Mouse (Mus musculus) CH12.LX (cell line): ENCODE results near the gene Itsn1. TPM values are rescaled to one million over a fixed set of nuclear protein-coding genes. Genes with fewer than 3 reads are reported as not detected.

ENCODE experiments used
- DNase-seq: peaks from one replicate; pipeline ENCODE4 v3.0.0-alpha.2; 2013; ENCODE audit errors: extremely low read depth
- H3K27ac ChIP-seq: 2 replicates; pipeline ENCODE4 v1.5.1; 2012; ENCODE audit warnings: low read depth, mild to moderate bottlenecking, control low read depth, moderate library complexity; ENCODE audit not compliant: insufficient read depth
- H3K27me3 ChIP-seq: replicated peaks from 2 replicates; pipeline ENCODE3; 2012; ENCODE audit warnings: inconsistent platforms
- H3K36me3 ChIP-seq, 2 experiments: replicated peaks in 1 of 2; 2 replicates each; pipeline versions ENCODE3 to v1.6.1; 2012; ENCODE audit warnings: inconsistent platforms in 1 of 2, low read length in 1 of 2, mild to moderate bottlenecking in 1 of 2, mixed read lengths in 1 of 2, moderate library complexity in 1 of 2; ENCODE audit not compliant: control insufficient read depth in 1 of 2, insufficient read depth in 1 of 2
- H3K4me1 ChIP-seq, 2 experiments: 2 replicates each; pipeline ENCODE4 v1.6.1; 2012; ENCODE audit warnings: inconsistent platforms in 1 of 2, moderate library complexity in 1 of 2; ENCODE audit not compliant: insufficient read depth in 2 of 2, control insufficient read depth in 1 of 2
- H3K4me2 ChIP-seq: 2 replicates; pipeline ENCODE4 v1.6.1; 2012; ENCODE audit warnings: low read depth, mild to moderate bottlenecking, control low read depth; ENCODE audit not compliant: poor library complexity, insufficient read depth, severe bottlenecking
- H3K4me3 ChIP-seq, 3 experiments: fragments of 150-350 bp in 1 of 3; sonication (generic) in 1 of 3; replicated peaks in 1 of 3; 2 replicates each; pipeline versions ENCODE3 to v1.5.1; 2011 to 2012; ENCODE audit warnings: low read depth in 2 of 3, low read length in 2 of 3, mild to moderate bottlenecking in 2 of 3, moderate library complexity in 2 of 3, control low read depth in 1 of 3, improper control_type of control experiment in 1 of 3, inconsistent platforms in 1 of 3, mixed read lengths in 1 of 3; ENCODE audit not compliant: poor library complexity in 1 of 3
- H3K79me2 ChIP-seq: replicated peaks from 2 replicates; pipeline ENCODE4 v1.6.1; 2012; ENCODE audit warnings: mild to moderate bottlenecking, moderate library complexity; ENCODE audit not compliant: control insufficient read depth, poor library complexity, insufficient read depth, severe bottlenecking; ENCODE audit errors: extremely low read depth
- H3K9ac ChIP-seq: 2 replicates; pipeline ENCODE4 v1.6.1; 2012; ENCODE audit warnings: low read depth, mild to moderate bottlenecking, control low read depth, moderate library complexity; ENCODE audit not compliant: insufficient read depth
- H3K9me3 ChIP-seq: replicated peaks from 2 replicates; pipeline ENCODE3; 2012; ENCODE audit warnings: low read length, inconsistent platforms, mixed read lengths
- BHLHE40 ChIP-seq: IDR thresholded peaks from 2 replicates; pipeline ENCODE4 v1.6.1; 2011; ENCODE audit warnings: mild to moderate bottlenecking, low read depth, low read length, improper control_type of control experiment
- CTCF ChIP-seq, 2 experiments: IDR thresholded peaks in 1 of 2; conservative IDR thresholded peaks in 1 of 2; 2 replicates each; pipeline ENCODE4 v1.5.1; 2011 to 2012; ENCODE audit warnings: low read depth in 2 of 2, low read length in 2 of 2, improper control_type of control experiment in 1 of 2, inconsistent platforms in 1 of 2, mild to moderate bottlenecking in 1 of 2, moderate library complexity in 1 of 2
- ELF1 ChIP-seq: IDR thresholded peaks from 2 replicates; pipeline ENCODE4 v1.6.1; 2014; ENCODE audit warnings: low read depth, mild to moderate bottlenecking, inconsistent platforms, low read length, improper control_type of control experiment
- EP300 ChIP-seq: IDR thresholded peaks from 2 replicates; pipeline ENCODE4 v1.6.1; 2011; ENCODE audit warnings: low read length, improper control_type of control experiment
- ETS1 ChIP-seq: conservative IDR thresholded peaks from 2 replicates; pipeline ENCODE4 v1.6.1; 2012; ENCODE audit warnings: low read depth, mild to moderate bottlenecking, inconsistent platforms, low read length, improper control_type of control experiment, moderate library complexity
- GABPA ChIP-seq: IDR thresholded peaks from 2 replicates; pipeline ENCODE4 v1.6.1; 2012; ENCODE audit warnings: low read depth, low read length, improper control_type of control experiment, inconsistent platforms; ENCODE audit not compliant: insufficient replicate concordance
- IRF4 ChIP-seq: IDR thresholded peaks from 2 replicates; pipeline ENCODE4 v1.6.1; 2014; ENCODE audit warnings: low read depth, mild to moderate bottlenecking, inconsistent platforms, low read length, improper control_type of control experiment
- JUN ChIP-seq: IDR thresholded peaks from 2 replicates; pipeline ENCODE4 v1.6.1; 2011; ENCODE audit warnings: low read depth, mild to moderate bottlenecking, low read length, improper control_type of control experiment, moderate library complexity; ENCODE audit not compliant: insufficient read depth
- JUND ChIP-seq: conservative IDR thresholded peaks from 2 replicates; pipeline ENCODE4 v1.6.1; 2011; ENCODE audit warnings: low read depth, low read length, improper control_type of control experiment
- MAFK ChIP-seq: IDR thresholded peaks from 2 replicates; pipeline ENCODE4 v1.6.1; 2011; ENCODE audit warnings: low read length, improper control_type of control experiment; ENCODE audit not compliant: insufficient replicate concordance
- MAX ChIP-seq: IDR thresholded peaks from 2 replicates; pipeline ENCODE4 v1.6.1; 2011; ENCODE audit warnings: low read length, improper control_type of control experiment
- MAZ ChIP-seq: IDR thresholded peaks from 2 replicates; pipeline ENCODE4 v1.6.1; 2012; ENCODE audit warnings: low read depth, mild to moderate bottlenecking, inconsistent platforms, low read length, improper control_type of control experiment, moderate library complexity
- MEF2A ChIP-seq: IDR thresholded peaks from 2 replicates; pipeline ENCODE4 v1.6.1; 2014; ENCODE audit warnings: low read depth, mild to moderate bottlenecking, inconsistent platforms, low read length, improper control_type of control experiment, borderline replicate concordance
- MXI1 ChIP-seq: IDR thresholded peaks from 2 replicates; pipeline ENCODE4 v1.6.1; 2011; ENCODE audit warnings: mild to moderate bottlenecking, low read depth, low read length, improper control_type of control experiment
- MYC ChIP-seq: IDR thresholded peaks from 2 replicates; pipeline ENCODE4 v1.6.1; 2011; ENCODE audit warnings: low read depth, mild to moderate bottlenecking, improper control_type of control experiment, low read length
- PAX5 ChIP-seq: IDR thresholded peaks from 2 replicates; pipeline ENCODE4 v1.6.1; 2012; ENCODE audit warnings: low read length, inconsistent platforms, mixed read lengths
- POLR2AphosphoS2 ChIP-seq: IDR thresholded peaks from 2 replicates; pipeline ENCODE4 v1.6.1; 2011; ENCODE audit warnings: low read depth, low read length, improper control_type of control experiment
- RCOR1 ChIP-seq: conservative IDR thresholded peaks from 2 replicates; pipeline ENCODE4 v1.6.1; 2012; ENCODE audit warnings: low read depth, mild to moderate bottlenecking, inconsistent platforms, low read length, improper control_type of control experiment
- SIN3A ChIP-seq: IDR thresholded peaks from 2 replicates; pipeline ENCODE4 v1.6.1; 2012; ENCODE audit warnings: low read length, improper control_type of control experiment, inconsistent platforms
- TCF12 ChIP-seq: IDR thresholded peaks from 2 replicates; pipeline ENCODE4 v1.6.1; 2014; ENCODE audit warnings: low read depth, mild to moderate bottlenecking, inconsistent platforms, low read length, improper control_type of control experiment
- UBTF ChIP-seq: IDR thresholded peaks from 2 replicates; pipeline ENCODE4 v1.6.1; 2012; ENCODE audit warnings: low read depth, mild to moderate bottlenecking, inconsistent platforms, low read length, improper control_type of control experiment, moderate library complexity
- USF2 ChIP-seq: conservative IDR thresholded peaks from 2 replicates; pipeline ENCODE4 v1.6.1; 2011; ENCODE audit warnings: low read depth, low read length, improper control_type of control experiment
- ZC3H11A ChIP-seq: IDR thresholded peaks from 2 replicates; pipeline ENCODE4 v1.6.1; 2012; ENCODE audit warnings: low read depth, mild to moderate bottlenecking, inconsistent platforms, low read length, improper control_type of control experiment
- ZKSCAN1 ChIP-seq: IDR thresholded peaks from 2 replicates; pipeline ENCODE4 v1.6.1; 2012; ENCODE audit warnings: low read depth, inconsistent platforms, low read length, improper control_type of control experiment, borderline replicate concordance
- ZMIZ1 ChIP-seq: IDR thresholded peaks from 2 replicates; pipeline ENCODE4 v1.6.1; 2012; ENCODE audit warnings: low read depth, mild to moderate bottlenecking, inconsistent platforms, low read length, improper control_type of control experiment
- ZNF384 ChIP-seq: IDR thresholded peaks from 2 replicates; pipeline ENCODE4 v1.6.1; 2012; ENCODE audit warnings: low read depth, low read length, improper control_type of control experiment, inconsistent platforms
- dilution Hi-C: fragments of 300-500 bp; cut with MboI; formaldehyde crosslinking; loops from 2 replicates; pipeline ENCODE4 v1.14.3; 2020; ENCODE audit warnings: low sequenced_read_pairs; ENCODE audit not compliant: extremely low pct_unique_long_range_greater_than_20kb, extremely low pct_ligation_motif_present
- in situ Hi-C: fragments of 300-500 bp; cut with MboI; formaldehyde crosslinking; loops from 3 replicates; pipeline ENCODE4 v1.14.3; 2019; ENCODE audit warnings: low sequenced_read_pairs, low pct_ligation_motif_present, low pct_unique_long_range_greater_than_20kb, mixed read lengths
- polyA plus RNA-seq: library from polyadenylated mRNA; unstranded; fragments of >175 nt; gene quantifications from 2 replicates; pipeline ENCODE4 v1.2.1, GENCODE M21; 2012; ENCODE audit warnings: low read depth; ENCODE audit not compliant: insufficient read length
- total RNA-seq, 2 experiments: library from RNA; depleted of rRNA; stranded (reverse); fragments of 300-350 nt in 1 of 2; fragments of >200 nt in 1 of 2; gene quantifications; 2 replicates each; pipeline ENCODE4 v1.2.3; 2012 to 2014

Itsn1 gene
- total and polyA plus RNA-seq, 3 experiments: 32.5 to 54.5 (median 46.3) TPM

GRCm38 (mm10) chr16:91753611-91754010 lies 24.5 kb downstream of the Itsn1 start:
- no peak for TF ChIP-seq JUND
- TF ChIP-seq MXI1: no peak
- TF ChIP-seq PAX5: no peak
- no peak for TF ChIP-seq GABPA
- no peak for TF ChIP-seq MAFK
- no peak for TF ChIP-seq TCF12
- no peak for TF ChIP-seq MYC
- TF ChIP-seq UBTF: no peak
- TF ChIP-seq SIN3A: no peak
- TF ChIP-seq ZC3H11A: no peak
- no peak for TF ChIP-seq ZMIZ1
- TF ChIP-seq ZNF384: no peak
- Histone ChIP-seq H3K4me3 (no peak overlapping the region), H3K4me2 (no peak overlapping the region), H3K79me2 (0 out of 2 replicates have a peak, but pooled peaks cover 2% of the 10 kb centered on the region), H3K36me3 (peaks cover 2 to 32% of the 10 kb centered on the region in 2 experiments), H3K27ac (no peak overlapping the region), H3K4me1 (peaks cover 6 to 12% of the 10 kb centered on the region in 2 experiments; a peak in 3 of 4 replicates), H3K9me3 (no peaks in the 10 kb centered on the region), H3K27me3 (no peaks in the 10 kb centered on the region), H3K9ac (no peak overlapping the region)
- in situ Hi-C loops: no loop called here
- no peak for DNase-seq
- dilution Hi-C loops: no loop called here

GRCm38 (mm10) chr16:91754957-91755356 lies 25.9 kb downstream of the Itsn1 start:
- no peak overlapping the region for H3K4me3 ChIP-seq
- H3K4me2 ChIP-seq: no peak overlapping the region
- no peaks in the 10 kb centered on the region for H3K9me3 ChIP-seq
- H3K4me1 ChIP-seq: peaks cover 6 to 12% of the 10 kb centered on the region in 2 experiments; a peak in 3 of 4 replicates
- no peaks in the 10 kb centered on the region for H3K27me3 ChIP-seq
- TF ChIP-seq BHLHE40: no peak
- TF ChIP-seq ZKSCAN1: no peak
- no peak for TF ChIP-seq MAZ
- no peak for TF ChIP-seq TCF12
- TF ChIP-seq USF2: no peak
- no peak for TF ChIP-seq ETS1
- no peak for TF ChIP-seq MXI1
- TF ChIP-seq MYC: no peak
- TF ChIP-seq MEF2A: no peak
- TF ChIP-seq RCOR1: no peak
- TF ChIP-seq MAFK: no peak
- TF ChIP-seq POLR2AphosphoS2: no peak
- no peak for TF ChIP-seq IRF4
- no peak for TF ChIP-seq CTCF (conservative IDR thresholded peaks at IDR 0.05 in 1 of 2, IDR thresholded peaks at IDR 0.05 in 1 of 2; ENCODE audit: low read depth in 2 of 2, low read length in 2 of 2)
- TF ChIP-seq ZC3H11A: no peak
- no peak for TF ChIP-seq MAX
- no peak for TF ChIP-seq ELF1
- no peak for TF ChIP-seq EP300
- no peak for TF ChIP-seq JUN
- no peak for DNase-seq
- H3K27ac ChIP-seq: no peak overlapping the region
- dilution Hi-C loops (no loop called here), in situ Hi-C loops (no loop called here)
- H3K36me3 ChIP-seq: peaks cover 2 to 34% of the 10 kb centered on the region in 2 experiments
- 0 out of 2 replicates have a peak, but pooled peaks cover 2% of the 10 kb centered on the region for H3K79me2 ChIP-seq
- H3K9ac ChIP-seq: no peak overlapping the region
